Mouse (Mus musculus) embryonic facial prominence, embryonic 14.5 days (tissue): Measurements from ENCODE around the gene Pou2f2. TPM values are rescaled to one million over a fixed set of nuclear protein-coding genes. Genes with fewer than 3 reads are reported as not detected.

ENCODE experiments used
- ATAC-seq: fragments of 200-750 bp; cut with Nextera tagmentation; 2 replicates; pipeline ENCODE4 v1.8.0; 2017; ENCODE audit warnings: low read depth, moderate number of reproducible peaks, moderate TSS enrichment
- DNase-seq: peaks from one replicate; pipeline ENCODE4 v3.0.0-alpha.2; 2015; ENCODE audit warnings: low spot score
- H3K27ac ChIP-seq: fragments of 300-500 bp; sonication (generic); replicated peaks from 2 replicates; pipeline ENCODE4 v1.5.1; 2014; ENCODE audit warnings: low read depth, mild to moderate bottlenecking, low read length, moderate library complexity
- H3K27me3 ChIP-seq: fragments of 300-500 bp; sonication (generic); replicated peaks from 2 replicates; pipeline ENCODE4 v1.6.1; 2014; ENCODE audit warnings: low read length; ENCODE audit not compliant: control insufficient read depth, insufficient read depth
- H3K36me3 ChIP-seq: fragments of 300-500 bp; sonication (generic); 2 replicates; pipeline ENCODE4 v1.6.1; 2014; ENCODE audit warnings: low read length, mixed read lengths; ENCODE audit not compliant: control insufficient read depth, insufficient read depth
- H3K4me1 ChIP-seq: fragments of 300-500 bp; sonication (generic); 2 replicates; pipeline ENCODE4 v1.6.1; 2014; ENCODE audit warnings: antibody characterized with exemption, low read length; ENCODE audit not compliant: control insufficient read depth, insufficient read depth
- H3K4me2 ChIP-seq: fragments of 300-500 bp; sonication (generic); 2 replicates; pipeline ENCODE4 v1.6.1; 2014; ENCODE audit warnings: low read depth, mild to moderate bottlenecking, low read length, moderate library complexity, mixed read lengths
- H3K4me3 ChIP-seq: fragments of 300-500 bp; sonication (generic); 2 replicates; pipeline ENCODE4 v1.5.1; 2014; ENCODE audit warnings: low read depth, mild to moderate bottlenecking, low read length
- H3K9ac ChIP-seq: fragments of 300-500 bp; sonication (generic); 2 replicates; pipeline ENCODE4 v1.6.1; 2014; ENCODE audit warnings: low read depth, mild to moderate bottlenecking, low read length, moderate library complexity, mixed read lengths
- H3K9me3 ChIP-seq: fragments of 300-500 bp; sonication (generic); 2 replicates; pipeline ENCODE4 v1.6.1; 2016; ENCODE audit warnings: low read length; ENCODE audit not compliant: control insufficient read depth
- WGBS: fragments of 180-500 bp; shearing (Covaris S2); extraction: QIAGEN DNeasy Blood & Tissue Kit; methylation state at CpG from one replicate; pipeline ENCODE4 v1.1.7; 2014; 5-methylcytosine and 5-hydroxymethylcytosine counted together
- polyA plus RNA-seq: library from polyadenylated mRNA; unstranded; fragments of >200 nt; fragmentation: Nextera tagmentation; extraction: Ambion mirVana; gene quantifications from 2 replicates; pipeline ENCODE4 v1.2.1, GENCODE M21; 2014

The Pou2f2 gene
- polyA plus RNA-seq, 1 experiment from 2014 or later: 1.5 TPM

DNA sequence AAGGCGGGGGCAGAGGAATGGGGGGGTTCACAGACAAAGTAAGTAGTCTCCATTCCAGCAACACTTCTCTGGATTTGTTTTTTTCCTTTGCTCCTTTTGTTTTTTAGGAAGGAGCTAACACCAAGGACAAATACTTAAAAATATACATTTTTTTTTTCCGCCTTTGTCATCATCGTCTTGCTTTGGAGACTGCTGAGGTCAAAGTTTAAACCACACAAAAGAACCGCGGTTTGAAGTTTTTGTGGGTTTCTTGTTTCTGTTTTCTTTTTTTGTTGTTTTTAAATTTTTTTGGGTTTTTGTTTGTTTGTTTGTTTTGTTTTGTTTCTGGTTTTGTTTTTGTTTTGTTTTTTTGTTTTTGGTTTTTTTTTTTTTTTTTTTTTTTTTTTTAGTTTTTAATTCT is 91.6 kb downstream of the Pou2f2 start:
- Histone ChIP-seq H3K4me1 (peaks cover 11% of the 10 kb centered on the region), H3K9me3 (no peaks in the 10 kb centered on the region), H3K36me3 (peaks cover 28% of the 10 kb centered on the region), H3K27ac (no peak overlapping the region), H3K27me3 (no peaks in the 10 kb centered on the region), H3K4me3 (no peak overlapping the region), H3K4me2 (no peak overlapping the region), H3K9ac (no peak overlapping the region)
- 45% methylated on average over 5 of the region's 5 CpGs for WGBS
- no peak for ATAC-seq
- DNase-seq: no peak

DNA sequence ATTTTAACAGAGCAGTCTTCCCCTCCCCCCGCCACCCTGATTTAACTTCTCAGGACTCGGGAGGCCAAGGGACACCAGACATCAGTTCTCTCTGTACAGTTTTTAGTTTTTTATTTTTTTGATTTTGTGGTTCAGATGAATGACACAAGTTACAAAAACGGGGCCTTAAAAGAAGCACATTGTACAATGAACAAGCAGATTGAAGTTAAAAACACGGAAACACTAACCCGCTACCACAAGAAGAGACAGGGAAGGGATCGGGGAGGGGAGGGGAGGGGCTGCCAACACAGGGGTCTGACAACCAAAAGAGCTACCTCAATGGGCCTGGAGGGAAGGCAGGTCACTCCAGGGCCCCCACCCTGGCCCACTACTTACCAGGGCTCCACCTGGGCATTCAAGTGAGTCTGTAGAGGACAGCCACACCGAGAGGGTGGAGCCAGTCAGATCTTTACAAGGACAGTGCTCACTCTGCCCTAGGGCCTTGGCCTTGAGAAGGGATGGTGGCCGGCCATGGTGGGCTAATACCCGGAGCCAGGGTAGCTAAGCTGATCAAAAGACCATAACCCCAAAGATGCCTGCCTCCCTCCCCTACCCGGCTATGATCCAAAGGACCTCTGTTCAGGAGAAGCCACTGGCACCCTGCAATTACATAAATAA is 92.1 kb downstream of the Pou2f2 start:
- H3K27me3 ChIP-seq: no peaks in the 10 kb centered on the region
- ATAC-seq: no peak
- H3K27ac ChIP-seq: no peak overlapping the region

DNA sequence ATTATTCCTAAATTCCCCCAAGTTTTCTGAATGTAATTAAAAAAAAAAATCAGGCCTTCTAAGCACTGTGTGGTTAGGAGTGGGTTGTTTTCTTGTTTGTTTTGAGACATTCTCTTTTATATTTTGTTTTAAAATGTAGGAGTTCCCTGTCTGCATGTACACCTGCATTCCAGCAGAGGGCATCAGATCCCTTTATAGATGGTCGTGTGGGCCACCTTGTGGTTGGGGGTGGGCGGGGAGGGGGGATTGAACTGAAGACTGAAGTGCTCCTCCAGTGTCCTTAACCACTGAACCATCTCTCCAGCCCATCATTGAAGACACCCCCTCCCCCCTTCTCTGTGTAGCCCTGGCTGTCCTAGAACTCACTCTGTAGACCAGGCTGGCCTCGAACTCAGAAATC is 92.9 kb downstream of the Pou2f2 start:
- Histone ChIP-seq H3K9ac (no peak overlapping the region), H3K4me3 (no peak overlapping the region), H3K27ac (no peak overlapping the region), H3K36me3 (peaks cover 41% of the 10 kb centered on the region), H3K9me3 (no peaks in the 10 kb centered on the region), H3K4me1 (peaks cover 11% of the 10 kb centered on the region), H3K4me2 (no peak overlapping the region), H3K27me3 (no peaks in the 10 kb centered on the region)
- DNase-seq (no peak), ATAC-seq (no peak)
- WGBS: 55% methylated on average over 3 of the region's 3 CpGs

More for the DNA sequence above, 92.1 kb downstream of the Pou2f2 start:
- WGBS: 46% methylated on average over 10 of the region's 10 CpGs
- Histone ChIP-seq H3K9ac (no peak overlapping the region), H3K4me2 (no peak overlapping the region), H3K9me3 (no peaks in the 10 kb centered on the region), H3K36me3 (peaks cover 34% of the 10 kb centered on the region), H3K4me3 (no peak overlapping the region), H3K4me1 (peaks cover 11% of the 10 kb centered on the region)
- no peak for DNase-seq

DNA sequence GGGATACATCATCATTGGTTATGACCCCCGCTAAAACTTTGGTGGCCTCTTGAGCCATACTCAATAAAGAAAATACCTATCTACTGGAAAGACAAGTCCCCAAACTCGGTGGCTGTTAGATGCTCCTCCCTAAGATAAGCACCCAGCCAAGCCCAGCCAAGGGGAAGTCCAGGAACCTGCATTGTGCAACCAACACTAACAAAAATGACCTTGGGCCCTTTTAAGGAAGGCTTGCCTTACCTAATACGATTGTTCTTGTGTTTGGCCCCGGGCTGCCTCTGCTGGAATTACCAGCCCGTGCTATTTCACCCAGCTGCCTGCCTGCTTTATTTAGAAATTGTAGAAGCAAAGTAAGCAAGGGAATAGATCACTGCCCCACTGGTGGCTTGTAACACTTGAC is 94.9 kb downstream of the Pou2f2 start:
- 79% methylated on average over 5 of the region's 5 CpGs for WGBS

DNA sequence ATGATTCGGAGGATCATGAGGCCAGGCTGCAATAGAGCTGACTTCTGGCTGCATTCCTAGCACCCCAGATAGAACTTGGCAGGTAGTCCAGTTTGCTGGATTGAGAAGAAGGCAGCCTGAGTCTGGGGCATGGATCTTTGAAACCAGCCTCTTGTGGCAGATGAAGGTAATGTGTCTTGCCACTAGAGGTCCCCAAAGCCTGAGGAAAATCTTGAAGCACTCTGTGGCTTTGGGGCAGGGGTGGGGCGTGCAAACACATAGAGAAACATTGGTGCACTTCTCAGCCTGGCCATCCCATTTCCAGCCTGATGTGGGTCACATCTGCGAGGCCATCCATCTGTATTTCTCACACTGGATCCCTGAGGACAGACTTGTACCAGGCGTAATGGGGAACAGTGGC is 97.0 kb downstream of the Pou2f2 start:
- H3K27ac ChIP-seq: no peak overlapping the region
- H3K36me3 ChIP-seq: peaks cover 65% of the 10 kb centered on the region
- DNase-seq (peak; percentile 52), ATAC-seq (peak; percentile 16; the same call in 1 of the 2 replicates)
- no peaks in the 10 kb centered on the region for H3K9me3 ChIP-seq
- H3K4me1 ChIP-seq: peaks cover 8% of the 10 kb centered on the region
- H3K27me3 ChIP-seq: no peaks in the 10 kb centered on the region
- H3K4me2 ChIP-seq: no peak overlapping the region
- H3K9ac ChIP-seq: no peak overlapping the region
- WGBS: 83% methylated on average over 4 of the region's 4 CpGs
- no peak overlapping the region for H3K4me3 ChIP-seq

More for the DNA sequence above, 94.9 kb downstream of the Pou2f2 start:
- no peaks in the 10 kb centered on the region for H3K27me3 ChIP-seq
- H3K4me2 ChIP-seq: no peak overlapping the region
- H3K27ac ChIP-seq: no peak overlapping the region
- no peaks in the 10 kb centered on the region for H3K9me3 ChIP-seq
- no peak overlapping the region for H3K9ac ChIP-seq
- peaks cover 9% of the 10 kb centered on the region for H3K4me1 ChIP-seq
- H3K36me3 ChIP-seq: peaks cover 61% of the 10 kb centered on the region
- DNase-seq (no peak), ATAC-seq (no peak)
- H3K4me3 ChIP-seq: no peak overlapping the region

DNA sequence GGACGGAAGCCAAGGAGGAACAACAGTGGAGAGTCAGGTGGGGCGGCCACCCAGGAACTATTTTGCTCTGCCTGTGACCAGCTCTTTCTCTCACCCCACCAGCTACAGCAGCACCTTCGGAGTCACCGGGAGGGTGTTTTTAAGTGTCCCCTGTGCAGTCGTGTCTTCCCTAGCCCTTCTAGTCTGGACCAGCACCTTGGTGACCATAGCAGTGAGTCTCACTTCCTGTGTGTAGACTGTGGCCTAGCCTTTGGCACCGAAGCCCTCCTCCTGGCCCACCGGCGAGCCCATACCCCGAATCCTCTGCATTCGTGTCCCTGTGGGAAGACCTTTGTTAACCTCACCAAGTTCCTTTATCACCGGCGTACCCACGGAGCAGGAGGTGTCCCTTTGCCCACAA is 99.1 kb downstream of the Pou2f2 start:
- Histone ChIP-seq H3K36me3 (peaks cover 59% of the 10 kb centered on the region), H3K4me2 (no peak overlapping the region), H3K27ac (no peak overlapping the region), H3K9me3 (no peaks in the 10 kb centered on the region), H3K4me3 (no peak overlapping the region), H3K4me1 (peaks cover 8% of the 10 kb centered on the region), H3K27me3 (no peaks in the 10 kb centered on the region), H3K9ac (no peak overlapping the region)
- WGBS: 94% methylated on average over 12 of the region's 13 CpGs
- DNase-seq (no peak), ATAC-seq (no peak)

DNA sequence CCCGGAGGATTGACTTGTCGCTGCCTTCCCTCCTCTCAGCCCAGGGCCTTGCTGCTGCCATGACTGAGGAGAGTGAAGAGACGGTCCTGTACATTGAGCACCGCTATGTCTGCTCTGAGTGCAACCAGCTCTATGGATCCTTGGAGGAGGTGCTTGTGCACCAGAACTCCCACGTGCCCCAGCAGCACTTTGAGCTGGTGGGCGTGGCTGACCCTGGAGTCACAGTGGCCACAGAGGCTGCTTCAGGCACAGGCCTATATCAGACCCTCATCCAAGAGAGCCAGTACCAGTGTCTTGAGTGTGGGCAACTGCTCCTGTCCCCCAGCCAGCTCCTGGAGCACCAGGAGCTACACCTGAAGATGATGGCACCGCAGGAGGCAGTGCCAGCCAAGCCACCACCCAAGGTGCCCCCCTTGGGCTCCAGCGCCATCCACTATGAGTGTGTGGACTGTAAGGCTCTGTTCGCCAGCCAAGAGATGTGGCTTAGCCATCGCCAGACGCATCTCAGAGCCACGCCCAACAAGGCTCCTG is 100.0 kb downstream of the Pou2f2 start:
- 77% methylated on average over 8 of the region's 12 CpGs for WGBS
- peaks cover 8% of the 10 kb centered on the region for H3K4me1 ChIP-seq
- H3K27me3 ChIP-seq: no peaks in the 10 kb centered on the region
- no peak overlapping the region for H3K4me2 ChIP-seq
- H3K27ac ChIP-seq: no peak overlapping the region
- no peak overlapping the region for H3K9ac ChIP-seq
- DNase-seq: no peak
- H3K9me3 ChIP-seq: no peaks in the 10 kb centered on the region
- H3K36me3 ChIP-seq: peaks cover 53% of the 10 kb centered on the region
- no peak for ATAC-seq
- no peak overlapping the region for H3K4me3 ChIP-seq

DNA sequence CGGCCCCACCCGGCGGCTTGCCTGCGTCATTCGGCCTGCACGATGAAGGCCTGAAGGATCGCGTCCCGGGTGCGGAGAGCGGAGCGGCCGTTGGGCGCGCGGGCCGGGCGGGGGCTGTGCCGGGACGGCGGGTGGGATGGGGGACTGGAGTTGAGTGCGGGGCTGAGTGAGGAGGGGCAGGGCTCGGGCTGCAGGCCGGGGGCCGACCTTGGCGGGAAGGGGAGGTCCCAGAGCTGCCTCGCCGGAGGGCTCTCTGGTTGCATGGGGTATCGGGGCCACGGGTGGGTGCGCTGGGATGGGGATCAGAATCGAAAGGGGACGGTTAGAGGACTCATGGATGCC is 102.1 kb downstream of the Pou2f2 start:
- Histone ChIP-seq H3K4me1 (peaks cover 17% of the 10 kb centered on the region), H3K9ac (peak overlapping the region; percentile 94), H3K27ac (peak overlapping the region; percentile 93), H3K36me3 (peaks cover 31% of the 10 kb centered on the region), H3K9me3 (no peaks in the 10 kb centered on the region), H3K27me3 (no peaks in the 10 kb centered on the region), H3K4me2 (peak overlapping the region; percentile 84), H3K4me3 (peak overlapping the region; percentile 86)
- ATAC-seq: peak; percentile 34
- no peak for DNase-seq
- 0% methylated on average over 33 of the region's 33 CpGs for WGBS
